Mouse (Mus musculus) cerebellum, adult 2 months (tissue): ENCODE data around the gene Sox15.

ENCODE experiments used
- CTCF ChIP-seq: fragments of 200-500 bp; IDR thresholded peaks from 2 replicates; pipeline ENCODE4 v1.5.1; 2011; ENCODE audit warnings: low read depth, mild to moderate bottlenecking, control low read depth, low read length, moderate library complexity, borderline replicate concordance; ENCODE audit not compliant: insufficient read depth
- POLR2A ChIP-seq: fragments of 200-500 bp; IDR thresholded peaks from 2 replicates; pipeline ENCODE4 v1.6.1; 2011; ENCODE audit warnings: low read length, control low read depth, borderline replicate concordance; ENCODE audit not compliant: insufficient read depth

GRCm38 (mm10) chr11:69693421-69693965 is 38.4 kb downstream of the Sox15 start:
- TF ChIP-seq POLR2A (no peak), CTCF (no peak)
